Mouse (Mus musculus) liver, adult 10 weeks (tissue): ENCODE results near the gene Efr3b. TPM values are rescaled to one million over a fixed set of nuclear protein-coding genes. Genes with fewer than 3 reads are reported as not detected.

Experiments
- polyA plus RNA-seq: library from polyadenylated mRNA; stranded (reverse); fragments of 350-450 nt; fragmentation: Illumina TruSeq; extraction: RNeasy Lipid Tissue Mini Kit (QIAGEN cat#74804); gene quantifications from one replicate; pipeline ENCODE4 v1.2.3, GENCODE M21; 2014; ENCODE audit warnings: low read depth, low replicate concordance

The Efr3b gene
- polyA plus RNA-seq, result 0.21 TPM

GRCm38 (mm10) chr12:4038061-4039041, at the start of gene Efr3b:
Efr3b (minus strand) TSS chr12:4038915.

GRCm38 (mm10) chr12:4082132-4083001, 43.7 kb upstream of the Efr3b start, which contains the start of gene Dnajc27:
Dnajc27 (plus strand) TSS chr12:4082583.

DNA sequence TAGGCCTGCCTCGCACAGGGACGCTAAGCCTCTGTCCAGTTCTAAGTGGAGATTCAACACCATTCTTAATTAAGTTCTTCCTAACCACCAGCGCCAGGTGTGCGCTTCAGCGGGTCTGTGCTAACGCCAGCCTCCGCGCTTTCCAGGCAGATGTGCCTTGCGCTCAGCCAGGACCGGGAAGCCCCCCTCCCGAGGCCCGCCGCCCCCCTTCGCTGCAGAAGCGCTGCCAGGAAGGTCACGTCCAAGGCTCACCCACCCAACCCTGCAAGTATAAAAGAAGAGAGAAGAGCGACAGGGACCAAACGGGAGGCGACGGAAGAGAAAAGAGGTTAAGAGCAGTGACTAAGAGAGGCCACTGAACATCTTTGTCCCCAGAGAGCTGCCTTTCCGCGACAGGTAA, 84.1 kb downstream of the Efr3b start, which contains the start of gene Pomc:
Pomc (plus strand) TSS at position 301 of the 400 bp plus-strand sequence.

Other genes starting within 250 kb of the Efr3b start
- 3.2 TPM for gene Dnmt3a, start 232.9 kb downstream of the Efr3b start, polyA plus RNA-seq
- not detected for gene Pomc, start 84.0 kb downstream of the Efr3b start, polyA plus RNA-seq
- gene Dnajc27, start 43.7 kb upstream of the Efr3b start, polyA plus RNA-seq, result 0.40 TPM
- not detected for gene Adcy3, start 94.2 kb upstream of the Efr3b start, polyA plus RNA-seq
- 1.5 TPM for gene Ptrhd1, start 195.1 kb upstream of the Efr3b start, polyA plus RNA-seq
- gene Cenpo, start 195.4 kb upstream of the Efr3b start, polyA plus RNA-seq, result 2.5 TPM